Mouse (Mus musculus) telencephalon, adult 2 months (tissue): Measurements from ENCODE around the gene Rhou.

ENCODE experiments used
- DNase-seq: peaks from one replicate; pipeline ENCODE4 v3.0.0-alpha.2; 2011; ENCODE audit warnings: low read depth, low spot score

Rhou gene

DNA sequence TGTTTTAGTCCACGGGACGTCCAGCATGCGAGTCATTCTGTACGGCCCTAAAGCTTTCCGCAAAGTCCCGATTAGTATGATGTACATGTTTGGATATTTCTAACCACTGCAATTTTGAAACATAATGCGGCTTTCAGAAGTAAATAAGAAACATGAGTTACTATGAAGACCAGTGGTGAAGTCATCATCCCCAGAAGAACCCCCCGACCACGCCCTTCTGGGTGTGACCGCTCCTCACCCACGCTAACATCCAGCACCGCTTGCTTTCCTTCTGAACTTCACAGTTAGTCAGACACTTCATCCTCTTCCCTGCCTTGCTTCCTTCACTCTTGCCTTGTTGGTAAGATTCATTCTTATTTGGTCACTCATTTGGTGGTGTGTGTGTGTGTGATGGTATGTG, 4.2 kb upstream of the Rhou start:
- DNase-seq: no peak

GRCm38 (mm10) chr8:123651390-123652098, 2.2 kb upstream of the Rhou start:
- DNase-seq: no peak

- no peak for DNase-seq
These were observed 1.1 kb upstream of the Rhou start for GRCm38 (mm10) chr8:123652641-123653040.

- no peak for DNase-seq
These were observed 353 bp downstream of the Rhou start for GRCm38 (mm10) chr8:123653994-123654569.

DNA sequence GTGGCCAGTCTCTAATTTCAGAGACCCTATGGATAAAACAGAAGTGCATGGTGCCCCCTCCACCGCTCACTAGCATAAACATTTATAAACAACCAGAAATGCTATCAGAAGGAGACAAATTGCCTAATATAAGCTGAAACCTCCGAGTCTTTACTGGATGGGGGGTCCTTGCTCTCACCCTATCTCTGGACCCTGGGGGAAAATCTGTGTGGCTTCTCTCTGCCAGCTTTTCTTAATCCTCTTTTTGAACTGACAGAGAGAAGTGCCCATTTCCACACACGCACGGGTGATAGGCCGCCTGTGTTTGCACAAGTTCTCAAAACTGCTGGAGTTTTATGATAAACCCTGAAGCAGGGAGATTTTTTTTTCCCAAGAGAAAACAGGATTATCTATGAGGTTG, 1.0 kb downstream of the Rhou start:
- no peak for DNase-seq

GRCm38 (mm10) chr8:123655351-123655779, 1.6 kb downstream of the Rhou start:
- DNase-seq: no peak

DNA sequence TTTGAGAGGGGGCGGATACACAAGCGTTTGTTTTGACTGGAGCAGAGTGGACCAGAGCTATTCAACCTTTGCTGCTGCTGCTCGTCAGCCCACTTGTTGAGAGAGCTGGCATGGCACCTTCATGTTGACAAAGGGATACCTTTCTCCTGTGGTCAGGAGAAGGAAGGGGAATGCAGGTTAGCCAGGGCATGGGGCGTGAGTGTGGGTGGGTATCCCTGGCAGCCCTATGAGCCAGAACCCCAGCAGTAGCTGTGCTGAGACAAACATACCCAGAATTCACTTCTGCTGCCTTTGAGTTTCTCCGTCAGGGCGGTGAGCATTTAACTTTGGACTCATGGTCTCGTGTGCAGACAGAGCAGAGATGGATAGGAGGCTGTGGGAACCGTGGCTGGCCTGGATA, 4.1 kb downstream of the Rhou start:
- DNase-seq: no peak

DNA sequence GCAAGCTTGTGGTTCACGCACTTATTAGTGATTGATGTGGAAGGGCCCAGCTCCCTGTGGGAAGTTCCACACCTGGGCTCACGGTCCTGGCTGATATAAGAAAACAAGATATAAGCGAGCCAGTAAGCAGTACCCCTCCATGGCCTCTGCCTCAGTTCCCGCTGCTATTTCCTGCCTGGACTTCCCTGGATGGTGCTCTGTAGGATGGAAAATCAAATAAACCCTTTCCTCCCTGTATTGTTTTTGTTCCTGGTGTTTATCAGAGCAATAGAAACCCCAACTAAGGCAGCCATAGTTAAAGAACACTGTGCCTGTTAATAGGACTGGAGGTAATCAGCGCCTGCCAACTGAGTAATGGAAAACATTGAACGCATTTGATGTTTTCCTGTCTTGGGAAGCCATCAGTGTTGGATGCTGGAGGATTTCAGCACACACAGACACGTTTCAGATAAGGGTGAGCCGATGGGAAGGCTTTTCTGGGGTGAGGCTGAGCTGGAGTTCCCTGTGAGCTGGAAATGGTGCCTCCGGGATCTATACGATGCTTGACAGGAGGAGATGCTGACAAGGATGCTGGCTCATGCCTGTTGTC, 5.8 kb downstream of the Rhou start:
- no peak for DNase-seq

DNA sequence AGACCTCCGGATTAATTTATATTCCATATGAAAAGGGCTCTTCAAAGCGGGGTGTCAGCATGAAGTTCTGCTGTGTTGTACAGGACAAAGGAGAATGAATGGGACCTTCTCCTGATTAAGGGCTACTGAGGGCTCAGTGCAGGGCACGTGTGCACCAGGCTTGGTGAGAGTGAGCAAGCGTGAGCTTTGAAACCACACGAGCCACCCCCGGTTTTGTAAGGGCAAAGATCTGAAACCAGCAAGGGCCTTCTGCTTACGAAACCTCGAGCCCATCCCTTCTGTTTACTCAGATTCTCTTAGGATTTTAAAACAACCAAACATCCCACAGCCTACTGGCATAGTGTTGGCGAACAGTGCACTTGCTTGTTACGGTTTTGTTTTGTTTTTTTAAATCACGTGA, 7.8 kb downstream of the Rhou start:
- DNase-seq: no peak

- DNase-seq: no peak
These were observed 11.9 kb downstream of the Rhou start for GRCm38 (mm10) chr8:123665580-123665979.

DNA sequence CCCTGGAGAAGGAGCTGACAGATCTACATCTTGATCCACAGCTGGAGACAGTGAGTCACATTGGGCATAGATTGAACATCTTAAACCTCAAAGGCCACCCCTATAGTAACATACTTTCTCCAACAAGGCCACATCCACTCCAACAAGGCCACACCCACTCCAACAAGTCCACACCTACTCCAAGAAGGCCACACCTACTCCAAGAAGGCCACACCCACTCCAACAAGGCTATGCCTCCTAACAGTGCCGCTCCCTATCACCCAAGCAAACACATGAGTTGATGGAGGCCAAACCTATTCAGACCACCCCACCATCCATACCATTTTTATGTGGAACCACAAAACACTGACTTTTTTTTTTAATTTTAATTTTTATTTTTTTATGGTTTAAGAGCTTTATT, 13.1 kb downstream of the Rhou start:
- DNase-seq: no peak

- no peak for DNase-seq
These were observed 15.0 kb downstream of the Rhou start for GRCm38 (mm10) chr8:123668681-123669080.

- DNase-seq: no peak
These were observed 17.0 kb downstream of the Rhou start for GRCm38 (mm10) chr8:123670766-123671165.

DNA sequence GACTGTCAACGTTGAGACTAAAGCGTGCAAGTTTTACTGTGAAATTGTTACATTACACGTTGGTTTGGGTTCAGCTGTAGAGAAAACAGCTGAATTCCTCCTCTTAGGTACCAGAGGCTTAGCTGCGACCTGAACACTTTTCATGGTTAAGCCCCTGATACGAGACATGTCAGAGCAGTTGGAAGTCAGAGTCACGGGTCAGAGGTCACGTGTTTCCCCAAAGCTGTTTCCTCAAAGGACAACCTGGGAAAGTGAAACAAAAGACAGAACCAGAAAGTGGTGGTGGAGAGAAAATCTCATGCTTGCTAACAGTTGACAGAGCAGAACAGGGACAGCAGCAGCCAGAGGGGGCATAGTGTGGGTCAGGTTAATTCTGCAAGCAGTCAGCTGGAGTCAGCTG, 17.7 kb downstream of the Rhou start:
- DNase-seq: no peak

- DNase-seq: no peak
These were observed 18.9 kb downstream of the Rhou start for GRCm38 (mm10) chr8:123672648-123673047.

DNA sequence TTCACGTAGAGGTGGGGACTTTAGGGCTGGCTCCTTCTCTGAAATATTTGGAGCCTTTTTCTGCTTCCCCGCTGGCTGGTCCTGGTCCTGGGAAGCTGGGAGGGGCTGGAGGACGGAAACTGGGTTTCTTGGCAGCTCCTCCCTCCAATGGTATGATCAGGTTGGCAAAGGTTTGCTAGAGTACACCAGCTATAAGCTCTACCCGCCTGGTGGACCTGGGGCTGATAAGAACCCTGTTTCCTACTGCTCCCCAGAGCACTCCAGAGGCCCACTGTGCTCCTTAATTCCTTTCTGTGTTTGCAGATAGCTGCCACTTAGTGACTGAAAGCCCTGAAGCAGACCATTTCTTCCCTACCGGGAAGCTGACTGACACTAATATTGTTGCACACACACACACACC, 21.9 kb downstream of the Rhou start:
- no peak for DNase-seq

- no peak for DNase-seq
These were observed 24.7 kb downstream of the Rhou start for GRCm38 (mm10) chr8:123678390-123678789.

DNA sequence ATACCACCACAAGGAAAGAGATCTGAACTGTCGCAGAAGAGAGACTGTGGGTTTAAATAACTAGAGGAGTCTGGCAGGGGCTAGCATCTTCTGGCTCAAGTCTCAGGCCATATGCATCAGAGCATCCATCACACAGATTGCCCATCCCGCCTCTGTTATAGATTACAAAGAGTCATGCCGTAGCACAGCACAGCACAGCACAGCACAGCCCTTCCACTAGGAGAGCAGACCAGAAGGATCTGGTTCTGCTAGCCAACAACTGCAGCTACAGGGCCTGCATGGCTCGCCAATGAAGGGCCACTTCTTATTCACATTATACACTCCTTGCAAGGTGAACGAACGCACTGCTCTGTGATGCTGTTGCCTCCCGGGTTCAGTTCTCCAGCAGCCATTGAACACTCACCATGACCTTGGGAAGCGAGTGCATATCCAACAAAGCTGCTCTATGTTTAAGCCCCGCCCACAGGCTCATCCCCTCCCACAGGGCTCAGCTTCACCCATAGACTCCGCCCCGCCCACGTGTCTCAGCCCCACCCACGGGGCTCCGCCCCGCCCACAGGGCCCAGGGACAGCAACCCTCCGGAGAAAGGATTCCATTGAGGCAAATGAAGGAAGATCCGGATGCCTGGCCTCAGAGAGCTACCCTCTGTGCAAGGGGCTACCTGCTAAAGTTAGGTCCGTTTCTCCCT, 28.5 kb downstream of the Rhou start:
- DNase-seq: no peak

DNA sequence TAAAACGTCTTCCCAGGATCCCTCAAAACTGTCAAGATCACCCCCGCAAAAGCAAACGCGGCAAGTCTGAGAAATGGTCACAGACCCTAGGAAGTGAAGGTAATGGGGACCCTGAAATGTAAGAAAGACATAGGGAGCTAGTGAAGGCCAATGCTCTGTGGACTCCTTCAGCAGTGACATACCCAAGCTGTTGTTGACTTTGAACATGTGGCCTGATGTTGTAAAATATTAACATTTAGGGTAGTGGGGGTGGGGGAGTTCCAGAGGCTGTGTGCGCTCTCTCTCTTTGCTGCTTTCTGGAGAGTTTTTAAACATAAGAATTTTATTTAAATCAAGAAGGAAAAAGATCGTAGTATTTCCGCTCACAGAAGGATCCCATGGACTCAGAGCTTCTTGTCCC, 29.6 kb downstream of the Rhou start:
- DNase-seq: no peak

DNA sequence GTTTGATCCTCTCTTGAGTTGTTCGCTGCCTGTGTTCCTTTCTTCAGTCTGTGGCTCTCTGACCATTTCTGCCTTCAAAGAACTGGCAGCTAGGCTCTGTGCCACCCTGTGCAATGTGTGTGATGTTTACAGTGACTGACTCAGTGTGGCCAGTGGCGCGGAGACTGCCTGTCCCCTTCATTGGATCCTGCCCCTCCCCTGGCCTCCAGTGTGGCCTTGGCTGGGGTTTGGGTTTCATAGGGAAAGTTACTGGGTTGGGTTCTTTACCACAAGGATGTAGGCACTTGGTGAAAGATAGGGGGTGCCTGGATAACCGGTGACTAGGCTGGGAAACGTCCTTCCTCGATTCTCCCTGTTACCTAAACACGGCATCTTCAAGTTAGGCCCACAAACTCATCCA, 31.1 kb downstream of the Rhou start:
- no peak for DNase-seq

DNA sequence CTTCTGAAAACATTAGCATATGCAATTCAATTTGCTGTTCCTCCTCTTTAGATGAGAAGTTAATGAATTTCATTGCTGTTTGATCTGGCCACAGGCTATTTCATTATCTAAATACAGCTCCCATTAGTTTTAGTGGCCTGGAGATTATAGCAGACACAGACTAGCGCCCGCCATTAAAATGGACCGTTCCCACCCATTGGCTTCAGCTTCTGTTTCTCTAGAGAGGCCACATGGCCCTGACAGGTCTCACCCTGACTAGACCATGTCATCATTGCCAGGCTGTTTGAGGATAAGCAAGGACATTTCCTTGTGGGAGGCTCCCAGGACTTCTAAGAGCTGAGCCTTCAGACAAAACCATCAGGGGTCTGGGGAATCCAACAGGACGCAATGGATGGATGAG, 31.7 kb downstream of the Rhou start:
- DNase-seq: no peak

DNA sequence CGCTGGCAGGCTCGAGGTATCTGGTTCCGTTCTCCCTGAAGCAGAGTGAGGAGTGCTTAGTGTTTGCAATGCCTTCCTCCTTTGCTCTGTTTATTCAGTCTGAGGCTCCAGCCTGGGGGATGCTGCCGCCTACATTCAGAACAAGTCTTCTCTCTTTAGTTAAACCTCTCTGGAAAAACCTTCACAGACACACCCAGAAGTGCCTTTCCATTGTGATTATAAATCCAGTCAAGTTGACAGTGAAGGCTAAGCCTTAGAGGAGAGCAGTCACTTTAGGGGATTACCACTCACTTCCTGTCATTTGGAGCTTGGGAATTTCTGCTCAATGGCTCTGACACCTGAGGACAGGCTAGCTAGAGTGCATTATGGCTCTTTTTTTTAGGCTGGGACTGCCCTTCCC, 34.1 kb downstream of the Rhou start:
- no peak for DNase-seq
